Mouse (Mus musculus) heart, embryonic 11.5 days (tissue): ENCODE results near the gene Macrod2. TPM values are rescaled to one million over a fixed set of nuclear protein-coding genes. Genes with fewer than 3 reads are reported as not detected.

Experiments
- ATAC-seq: fragments of 200-750 bp; cut with Nextera tagmentation; replicated peaks from 2 replicates; pipeline ENCODE4 v1.8.0; 2017; ENCODE audit warnings: moderate library complexity; ENCODE audit not compliant: insufficient number of reproducible peaks, low FRiP score, low TSS enrichment
- H3K27ac ChIP-seq: fragments of 300-500 bp; sonication (generic); 2 replicates; pipeline ENCODE4 v1.5.1; 2014; ENCODE audit warnings: mild to moderate bottlenecking, low read depth, low read length
- H3K27me3 ChIP-seq: fragments of 300-500 bp; sonication (generic); 2 replicates; pipeline ENCODE4 v1.6.1; 2014; ENCODE audit warnings: mild to moderate bottlenecking, low read length, mixed read lengths; ENCODE audit not compliant: control insufficient read depth, insufficient read depth
- H3K36me3 ChIP-seq: fragments of 300-500 bp; sonication (generic); 2 replicates; pipeline ENCODE4 v1.6.1; 2014; ENCODE audit warnings: mild to moderate bottlenecking, low read length, moderate library complexity, mixed read lengths; ENCODE audit not compliant: control insufficient read depth, insufficient read depth
- H3K4me1 ChIP-seq: fragments of 300-500 bp; sonication (generic); 2 replicates; pipeline ENCODE4 v1.6.1; 2014; ENCODE audit warnings: low read length; ENCODE audit not compliant: control insufficient read depth, insufficient read depth
- H3K4me2 ChIP-seq: fragments of 300-500 bp; sonication (generic); 2 replicates; pipeline ENCODE4 v1.6.1; 2014; ENCODE audit warnings: mild to moderate bottlenecking, moderate library complexity
- H3K4me3 ChIP-seq: fragments of 300-500 bp; sonication (generic); 2 replicates; pipeline ENCODE4 v1.5.1; 2014; ENCODE audit warnings: low read depth, low read length
- H3K9ac ChIP-seq: fragments of 300-500 bp; sonication (generic); 2 replicates; pipeline ENCODE4 v1.6.1; 2014; ENCODE audit warnings: mild to moderate bottlenecking, low read depth, low read length, moderate library complexity
- H3K9me3 ChIP-seq: fragments of 300-500 bp; sonication (generic); replicated peaks from 2 replicates; pipeline ENCODE4 v1.6.1; 2016; ENCODE audit warnings: low read length; ENCODE audit not compliant: control insufficient read depth
- WGBS: fragments of 180-500 bp; shearing (Covaris S2); extraction: QIAGEN DNeasy Blood & Tissue Kit; methylation state at CpG from one replicate; pipeline ENCODE4 v1.1.7; 2014; ENCODE audit not compliant: insufficient replicate concordance; 5-methylcytosine and 5-hydroxymethylcytosine counted together
- polyA plus RNA-seq: library from polyadenylated mRNA; unstranded; fragments of >200 nt; fragmentation: Nextera tagmentation; extraction: Ambion mirVana; gene quantifications from 2 replicates; pipeline ENCODE4 v1.2.1, GENCODE M21; 2014

Gene Macrod2
- polyA plus RNA-seq, 1 experiment from 2014 or later = 20.5 TPM

DNA sequence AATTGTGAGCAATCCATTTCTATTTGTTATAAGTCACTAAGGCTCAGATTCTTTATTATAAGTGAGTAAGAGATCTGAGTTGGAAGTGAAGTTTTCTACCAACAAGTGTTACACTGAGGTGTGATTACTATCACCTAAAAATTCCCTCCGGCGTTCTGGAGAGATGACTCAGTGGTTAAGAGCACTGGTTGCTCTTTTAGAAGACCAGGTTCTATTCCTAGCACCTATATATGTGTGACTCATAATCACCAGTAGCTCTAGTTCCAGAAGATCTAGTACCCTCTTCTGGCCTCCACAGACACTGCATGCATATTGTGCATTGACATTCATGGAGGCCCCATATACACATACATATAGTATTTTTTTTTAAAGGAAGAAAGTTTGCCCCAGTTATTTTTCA, 80.7 kb downstream of the Macrod2 start:
- Histone ChIP-seq H3K9ac (no peak overlapping the region), H3K4me1 (no peaks in the 10 kb centered on the region), H3K27me3 (no peaks in the 10 kb centered on the region), H3K9me3 (no peaks in the 10 kb centered on the region), H3K4me3 (no peak overlapping the region), H3K4me2 (no peak overlapping the region), H3K36me3 (no peaks in the 10 kb centered on the region), H3K27ac (no peak overlapping the region)
- WGBS = 72% methylated on average over 2 of the region's 2 CpGs
- ATAC-seq = no peak

DNA sequence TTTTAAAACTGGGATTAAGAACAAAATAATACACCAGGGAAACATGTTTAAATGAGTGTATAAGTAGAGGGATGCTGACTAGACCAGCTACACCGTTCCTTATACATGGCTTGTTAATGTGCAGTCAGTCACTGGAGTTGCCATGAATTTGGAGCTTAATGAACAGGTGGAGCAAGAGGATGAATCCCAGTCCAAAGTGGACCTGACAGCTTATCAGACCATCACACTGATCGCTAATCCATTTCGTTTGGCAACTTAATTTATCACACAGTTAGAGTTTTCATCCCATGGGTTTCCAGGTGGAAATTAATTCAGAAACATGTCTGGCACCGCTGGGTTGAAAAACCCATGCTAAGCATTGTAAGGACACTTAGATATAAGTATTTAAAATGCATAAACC, 81.8 kb downstream of the Macrod2 start:
- no peak overlapping the region for H3K27ac ChIP-seq
- 80% methylated on average over 4 of the region's 4 CpGs for WGBS
- H3K4me3 ChIP-seq = no peak overlapping the region
- no peaks in the 10 kb centered on the region for H3K4me1 ChIP-seq
- no peaks in the 10 kb centered on the region for H3K9me3 ChIP-seq
- no peak overlapping the region for H3K9ac ChIP-seq
- ATAC-seq = no peak
- no peaks in the 10 kb centered on the region for H3K36me3 ChIP-seq
- H3K27me3 ChIP-seq = no peaks in the 10 kb centered on the region
- no peak overlapping the region for H3K4me2 ChIP-seq

DNA sequence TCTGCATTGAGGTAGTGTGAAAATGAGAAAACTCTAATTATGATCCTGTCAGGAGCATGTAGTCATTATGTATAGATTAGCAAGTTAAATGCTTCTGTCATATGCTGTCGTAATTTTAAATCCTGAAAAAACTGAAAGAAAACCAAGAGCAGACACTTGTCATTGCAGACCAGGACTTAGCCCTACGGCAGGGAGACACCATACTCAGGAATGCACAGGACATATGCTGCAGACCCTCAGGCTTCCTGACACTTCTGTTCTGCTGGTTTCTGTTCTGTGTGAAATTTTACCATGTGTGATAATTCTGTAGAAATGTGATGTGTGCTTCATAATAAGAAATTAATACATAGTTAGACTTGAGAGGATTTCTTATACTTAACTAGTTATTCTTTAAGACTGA, 87.5 kb downstream of the Macrod2 start:
- Histone ChIP-seq H3K4me2 (no peak overlapping the region), H3K27me3 (no peaks in the 10 kb centered on the region), H3K36me3 (no peaks in the 10 kb centered on the region), H3K4me3 (no peak overlapping the region), H3K9ac (no peak overlapping the region), H3K9me3 (no peaks in the 10 kb centered on the region), H3K4me1 (no peaks in the 10 kb centered on the region), H3K27ac (no peak overlapping the region)
- WGBS = 64% methylated on average over 2 of the region's 2 CpGs
- ATAC-seq = no peak

DNA sequence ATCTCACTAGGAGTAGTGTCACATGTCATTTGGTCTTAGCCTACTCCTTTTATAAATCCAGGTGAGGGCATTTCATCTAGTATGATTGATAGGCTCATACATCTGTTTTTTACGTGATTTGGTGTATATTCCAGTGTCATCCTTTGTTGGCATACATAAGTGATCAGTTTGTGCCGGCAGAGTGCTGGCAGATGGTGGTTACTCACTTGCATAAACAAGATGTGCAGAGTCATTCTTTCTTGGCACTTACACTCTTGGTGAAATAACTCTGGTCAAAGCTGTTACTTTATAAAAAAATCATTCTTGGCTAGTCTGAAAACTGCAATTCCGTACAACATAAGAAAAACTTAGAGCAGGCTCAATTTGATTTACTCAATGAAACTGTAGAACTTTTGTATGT, 102.6 kb downstream of the Macrod2 start:
- no peak for ATAC-seq
- H3K9me3 ChIP-seq = no peaks in the 10 kb centered on the region
- H3K27me3 ChIP-seq = no peaks in the 10 kb centered on the region
- no peaks in the 10 kb centered on the region for H3K36me3 ChIP-seq
- H3K4me3 ChIP-seq = no peak overlapping the region
- no peaks in the 10 kb centered on the region for H3K4me1 ChIP-seq
- 75% methylated on average over 3 of the region's 3 CpGs for WGBS
- H3K27ac ChIP-seq = no peak overlapping the region
- H3K4me2 ChIP-seq = no peak overlapping the region
- H3K9ac ChIP-seq = no peak overlapping the region

DNA sequence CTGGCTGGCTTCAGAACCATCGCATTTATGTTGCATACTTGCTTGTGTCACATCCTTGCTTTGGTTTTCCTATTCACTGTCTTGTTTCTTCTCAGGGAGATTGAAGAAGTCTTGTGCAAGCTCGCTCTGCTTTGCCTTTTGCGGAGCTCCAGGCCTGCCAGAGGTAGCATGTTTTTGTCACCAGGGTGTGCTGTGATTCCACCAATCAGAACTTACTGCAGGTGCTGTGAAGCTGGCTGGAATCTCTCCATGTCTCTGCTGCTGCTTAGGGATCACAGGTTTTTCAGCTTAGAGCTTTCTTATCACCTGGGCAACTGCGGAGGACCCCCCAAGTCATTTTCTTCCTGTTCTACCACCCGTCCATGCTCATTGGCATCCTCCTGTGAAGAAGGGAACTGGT, 105.8 kb downstream of the Macrod2 start:
- Histone ChIP-seq H3K36me3 (no peaks in the 10 kb centered on the region), H3K4me3 (no peak overlapping the region), H3K27me3 (no peaks in the 10 kb centered on the region), H3K9ac (no peak overlapping the region), H3K27ac (no peak overlapping the region), H3K4me1 (no peaks in the 10 kb centered on the region), H3K4me2 (no peak overlapping the region), H3K9me3 (no peaks in the 10 kb centered on the region)
- WGBS = 19% methylated on average over 5 of the region's 5 CpGs
- no peak for ATAC-seq

DNA sequence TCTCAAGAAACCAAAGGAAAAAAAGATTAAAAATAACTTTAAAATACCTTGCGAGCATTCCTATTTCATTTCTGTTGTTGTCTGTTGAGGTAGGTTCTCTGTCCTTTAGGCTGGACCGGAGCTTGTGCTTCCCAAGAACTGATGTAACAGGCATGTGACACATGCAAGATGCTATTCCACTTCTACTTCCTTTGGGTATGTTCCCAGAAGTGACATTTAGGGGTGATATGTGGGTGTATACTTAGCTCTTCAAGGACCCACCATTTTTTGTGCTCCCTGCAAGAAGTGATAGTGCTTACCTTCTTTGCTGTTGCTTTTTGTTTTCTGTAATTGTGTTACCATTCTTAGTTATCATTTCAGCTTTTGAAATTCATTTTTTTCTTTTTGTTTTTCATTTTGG, 126.4 kb downstream of the Macrod2 start:
- Histone ChIP-seq H3K9ac (no peak overlapping the region), H3K4me2 (no peak overlapping the region), H3K27me3 (no peaks in the 10 kb centered on the region), H3K36me3 (no peaks in the 10 kb centered on the region), H3K27ac (no peak overlapping the region), H3K4me1 (no peaks in the 10 kb centered on the region), H3K4me3 (no peak overlapping the region), H3K9me3 (no peaks in the 10 kb centered on the region)
- WGBS = 85% methylated on average over 2 of the region's 2 CpGs
- ATAC-seq = no peak

DNA sequence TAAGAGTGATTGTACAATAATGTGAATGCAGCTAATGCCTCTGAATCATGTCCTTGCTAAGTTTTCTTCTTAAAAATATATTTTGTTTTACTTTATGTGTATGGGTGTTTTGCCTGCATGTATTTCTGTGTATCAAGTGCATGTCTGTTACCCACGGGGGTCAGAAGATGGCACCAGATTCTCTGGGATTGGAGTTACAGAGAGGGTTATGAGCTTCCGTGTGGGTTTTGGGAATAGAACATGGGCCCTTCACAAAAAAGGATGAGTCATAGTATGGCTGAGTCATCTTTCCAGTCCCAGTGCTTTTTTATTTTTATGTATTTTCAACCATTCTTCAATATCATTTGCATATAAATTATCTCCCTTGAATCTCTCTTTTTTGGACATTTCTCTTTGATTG, 135.1 kb downstream of the Macrod2 start:
- 56% methylated on average over 2 of the region's 2 CpGs for WGBS
- Histone ChIP-seq H3K9ac (no peak overlapping the region), H3K27ac (no peak overlapping the region), H3K4me1 (no peaks in the 10 kb centered on the region), H3K27me3 (no peaks in the 10 kb centered on the region), H3K36me3 (no peaks in the 10 kb centered on the region), H3K4me2 (no peak overlapping the region), H3K4me3 (no peak overlapping the region), H3K9me3 (no peaks in the 10 kb centered on the region)
- no peak for ATAC-seq

DNA sequence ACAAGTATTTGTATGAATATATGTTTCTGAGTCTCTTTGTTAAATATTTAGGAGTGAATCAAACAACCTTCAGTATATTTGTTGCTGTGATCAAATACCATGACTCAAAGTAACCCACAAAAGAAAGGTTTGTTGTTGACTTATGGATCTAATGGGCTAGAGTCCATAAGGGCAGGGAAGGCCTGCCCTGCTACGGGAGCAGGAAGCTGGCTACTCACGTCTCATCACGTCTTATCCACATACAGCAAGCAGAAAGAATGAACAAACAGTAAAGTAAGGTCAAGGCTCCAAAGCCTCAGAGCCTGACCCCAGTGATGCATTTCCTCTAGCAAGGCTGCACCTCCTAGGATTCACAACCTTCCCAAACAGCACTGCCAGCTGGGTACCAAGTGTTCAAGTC, 136.9 kb downstream of the Macrod2 start:
- 68% methylated on average over 3 of the region's 3 CpGs for WGBS
- Histone ChIP-seq H3K9ac (no peak overlapping the region), H3K9me3 (no peaks in the 10 kb centered on the region), H3K36me3 (no peaks in the 10 kb centered on the region), H3K27me3 (no peaks in the 10 kb centered on the region), H3K4me1 (no peaks in the 10 kb centered on the region), H3K4me2 (no peak overlapping the region), H3K4me3 (no peak overlapping the region), H3K27ac (no peak overlapping the region)
- no peak for ATAC-seq

DNA sequence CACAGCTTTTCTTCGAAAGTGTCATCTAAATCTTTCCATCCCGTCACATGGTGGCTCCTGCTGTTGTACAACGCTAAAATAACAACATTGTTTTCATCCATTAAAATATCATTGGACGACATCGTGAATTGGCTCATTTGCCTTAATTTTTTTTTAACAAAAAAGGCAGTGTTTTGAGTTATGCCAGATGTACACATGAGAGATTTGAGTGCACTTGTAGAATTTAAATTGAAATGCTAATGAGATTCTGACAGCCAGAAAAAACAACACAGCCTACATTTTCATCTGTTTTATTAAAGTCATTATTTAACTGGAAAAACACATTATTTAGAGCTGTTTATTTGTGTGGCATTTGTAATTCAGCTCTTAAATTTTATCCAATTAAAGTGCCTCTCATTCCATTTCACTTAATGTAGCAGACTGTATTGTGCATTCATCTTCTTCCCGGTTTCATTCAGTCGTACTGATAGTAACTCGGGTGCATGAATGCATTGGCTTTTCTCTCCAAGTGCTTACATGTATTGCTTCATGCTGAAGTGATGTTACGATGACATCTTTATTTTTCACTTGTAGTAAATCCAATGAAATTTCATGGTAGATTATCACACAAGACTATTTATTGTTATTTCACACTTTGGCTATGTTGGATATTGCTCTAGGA, 137.9 kb downstream of the Macrod2 start:
- no peak for ATAC-seq
- Histone ChIP-seq H3K4me3 (no peak overlapping the region), H3K27me3 (no peaks in the 10 kb centered on the region), H3K4me2 (no peak overlapping the region), H3K27ac (no peak overlapping the region), H3K4me1 (no peaks in the 10 kb centered on the region), H3K36me3 (no peaks in the 10 kb centered on the region), H3K9me3 (no peaks in the 10 kb centered on the region), H3K9ac (no peak overlapping the region)
- WGBS = 81% methylated on average over 9 of the region's 9 CpGs
